Mouse (Mus musculus) urinary bladder, postnatal 14 days (tissue): Measurements from ENCODE around the gene Nt5dc1.
"Not testable (repeated sequence)": the region's sequence is repeated elsewhere in the genome, so short reads cannot be mapped to it uniquely, and the experiment has no call there.

Experiments
- DNase-seq: peaks from one replicate; pipeline ENCODE4 v3.0.0; 2021; ENCODE audit warnings: low spot score

Nt5dc1 gene

DNA sequence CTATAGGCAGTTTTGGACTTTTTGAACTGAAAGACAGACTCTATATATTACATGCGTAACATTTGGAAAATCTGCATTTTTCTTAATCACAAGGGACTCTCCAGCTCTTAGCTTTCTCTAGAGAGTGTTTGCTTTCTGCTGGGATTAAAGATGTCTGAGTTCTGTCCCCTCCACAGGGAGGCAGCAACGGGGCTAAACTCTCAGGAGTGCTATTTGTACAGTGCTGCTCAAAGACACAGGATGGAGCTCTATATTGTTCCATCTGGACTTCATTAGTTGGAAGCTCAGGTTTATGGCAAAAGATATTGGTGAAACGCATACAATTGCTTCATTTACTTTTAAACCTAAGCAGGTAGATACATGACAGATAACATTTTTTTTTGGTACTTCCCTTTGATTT lies 105.8 kb downstream of the Nt5dc1 start:
- DNase-seq = no peak

GRCm38 (mm10) chr10:34309915-34310685 lies 108.3 kb downstream of the Nt5dc1 start:
- no peak for DNase-seq

- no peak for DNase-seq
Observed at GRCm38 (mm10) chr10:34307070-34307469, 111.3 kb downstream of the Nt5dc1 start.

GRCm38 (mm10) chr10:34300368-34300767 lies 118.0 kb downstream of the Nt5dc1 start:
- DNase-seq = no peak

- DNase-seq = no peak
Observed at GRCm38 (mm10) chr10:34297980-34298753, 120.2 kb downstream of the Nt5dc1 start.

DNA sequence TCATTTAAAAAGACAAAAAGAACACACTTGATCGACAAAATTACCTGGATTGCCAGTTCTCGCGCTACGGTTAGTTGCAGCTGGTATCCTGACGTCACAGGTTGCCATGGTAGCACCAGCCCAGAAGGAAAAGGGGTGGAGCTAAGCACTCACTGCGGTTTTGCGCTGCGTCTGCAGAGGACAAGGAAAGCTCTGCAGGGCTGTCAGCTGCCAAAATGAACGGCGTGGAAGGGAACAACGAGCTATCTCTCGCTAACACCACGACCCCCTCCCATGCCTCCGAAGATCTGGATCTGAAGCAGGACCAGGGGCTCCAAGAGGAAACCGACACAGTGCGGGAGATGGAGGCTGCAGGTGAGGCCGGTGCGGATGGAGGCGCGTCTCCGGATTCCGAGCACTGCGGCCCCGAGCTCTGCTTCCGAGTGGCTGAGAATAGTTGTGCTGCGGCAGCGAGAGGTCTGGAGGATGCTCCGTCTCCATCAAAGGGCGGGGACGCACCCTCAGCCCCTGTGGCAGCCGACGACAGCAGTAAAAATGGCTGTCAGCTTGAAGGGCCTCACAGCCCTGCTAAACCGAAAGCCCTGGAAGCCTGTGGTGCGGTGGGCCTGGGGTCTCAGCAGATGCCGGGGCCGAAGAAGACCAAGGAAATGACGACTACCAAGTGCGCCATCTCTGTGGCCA lies 120.9 kb downstream of the Nt5dc1 start, which contains the start of gene Tspyl4:
TSS of gene Tspyl4 (plus strand) at position 144 of the 681 bp plus-strand sequence.
- peak; percentile 91 for DNase-seq

- no peak for DNase-seq
Observed at GRCm38 (mm10) chr10:34296911-34297298, 121.4 kb downstream of the Nt5dc1 start.

DNA sequence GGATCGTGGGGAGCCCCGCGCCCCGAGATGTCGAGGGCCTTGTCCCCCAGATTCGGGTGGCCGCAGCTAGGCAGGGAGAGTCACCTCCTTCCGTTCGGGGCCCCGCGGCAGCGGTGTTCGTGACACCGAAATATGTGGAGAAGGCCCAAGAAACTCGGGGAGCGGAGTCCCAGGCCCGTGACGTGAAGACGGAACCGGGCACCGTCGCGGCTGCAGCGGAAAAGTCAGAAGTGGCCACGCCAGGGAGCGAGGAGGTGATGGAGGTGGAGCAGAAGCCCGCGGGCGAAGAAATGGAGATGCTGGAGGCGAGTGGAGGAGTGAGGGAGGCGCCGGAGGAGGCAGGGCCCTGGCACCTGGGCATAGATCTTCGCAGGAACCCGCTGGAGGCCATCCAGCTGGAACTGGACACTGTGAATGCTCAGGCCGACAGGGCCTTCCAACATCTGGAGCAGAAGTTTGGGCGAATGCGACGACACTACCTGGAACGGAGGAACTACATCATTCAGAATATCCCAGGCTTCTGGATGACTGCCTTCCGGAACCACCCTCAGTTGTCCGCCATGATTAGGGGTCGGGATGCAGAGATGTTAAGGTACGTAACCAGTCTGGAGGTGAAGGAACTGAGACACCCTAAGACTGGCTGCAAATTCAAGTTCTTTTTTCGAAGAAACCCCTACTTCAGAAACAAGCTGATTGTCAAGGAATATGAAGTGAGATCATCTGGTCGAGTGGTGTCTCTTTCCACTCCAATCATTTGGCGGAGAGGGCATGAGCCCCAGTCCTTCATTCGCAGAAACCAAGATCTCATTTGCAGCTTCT lies 135.7 kb downstream of the Nt5dc1 start:
- peak; percentile 56 for DNase-seq

DNA sequence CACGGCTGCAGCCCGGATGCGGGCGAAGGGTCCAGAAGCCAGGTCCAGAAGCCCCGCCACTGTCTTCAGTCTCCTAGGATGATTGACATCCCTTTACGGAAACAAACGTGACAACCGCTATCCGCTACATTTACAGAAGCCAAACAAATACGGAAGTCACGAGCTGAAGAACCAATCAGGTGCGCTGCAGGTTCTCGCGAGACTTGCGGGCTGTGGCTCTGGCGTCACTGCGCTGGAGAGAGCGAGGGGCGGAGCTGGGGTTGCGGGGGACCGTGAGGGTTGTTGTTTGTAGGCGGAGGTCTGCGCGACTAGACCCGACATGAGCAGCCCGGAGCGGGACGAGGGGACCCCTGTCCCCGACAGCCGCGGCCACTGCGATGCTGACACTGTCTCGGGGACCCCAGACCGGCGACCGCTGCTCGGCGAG lies 136.4 kb downstream of the Nt5dc1 start, which contains the start of gene Tspyl1:
TSS of gene Tspyl1 (plus strand) at position 229 of the 427 bp plus-strand sequence.
- DNase-seq = peak; percentile 98

DNA sequence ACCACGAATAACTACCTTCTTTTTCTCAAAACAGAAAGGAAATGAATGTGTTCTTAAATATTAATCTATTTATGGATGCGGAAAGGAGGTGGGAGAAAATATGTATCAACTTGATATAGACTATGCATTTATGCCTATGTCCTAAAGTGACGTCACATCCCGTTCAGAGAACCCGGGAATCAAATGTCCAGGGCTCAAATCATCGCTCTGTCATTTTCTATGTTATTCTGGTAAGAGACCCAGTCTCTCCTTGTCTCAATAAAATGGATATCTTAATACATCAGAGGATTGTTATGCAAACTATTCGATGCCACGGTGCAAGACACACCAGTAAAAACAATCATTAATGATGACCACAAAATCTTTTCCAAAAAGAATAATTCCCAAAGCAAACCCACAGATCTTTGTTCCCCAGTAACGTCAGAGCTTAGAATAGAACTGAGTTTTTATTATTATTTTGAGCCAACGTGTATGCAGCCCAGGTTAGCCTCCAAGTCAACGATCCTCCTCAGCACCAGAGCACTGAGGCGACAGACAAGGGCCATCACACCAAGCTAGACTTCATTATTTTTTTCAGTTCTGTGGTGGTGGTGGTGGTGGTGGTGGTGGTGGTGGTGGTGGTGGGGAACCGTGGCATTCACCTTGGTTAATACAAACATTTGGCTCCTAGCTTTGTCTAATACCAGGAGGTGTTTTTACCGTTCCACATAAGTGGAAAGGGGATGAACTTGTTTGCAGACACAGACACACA lies 137.0 kb downstream of the Nt5dc1 start:
- DNase-seq = no peak

- peak; percentile 43 for DNase-seq
Observed at GRCm38 (mm10) chr10:34280591-34281175, 137.7 kb downstream of the Nt5dc1 start.

DNA sequence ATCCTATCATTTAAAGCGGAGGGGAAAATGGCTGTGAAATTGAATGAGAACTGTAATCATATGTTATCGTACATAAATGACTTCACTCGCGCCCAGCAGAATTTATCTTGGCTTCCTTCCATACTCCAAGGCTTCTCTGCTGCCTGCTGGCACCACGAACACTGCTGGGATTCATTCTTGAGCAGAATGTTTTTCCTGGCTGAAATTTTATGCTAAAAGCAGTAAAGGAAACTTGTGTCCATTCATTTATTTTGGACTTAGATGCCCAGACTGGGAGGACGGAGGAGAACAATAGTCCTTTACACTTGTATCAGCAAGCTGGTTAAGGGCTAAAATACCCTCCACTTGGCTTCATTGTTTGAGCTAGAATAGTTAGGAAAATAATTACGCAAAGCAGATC lies 146.7 kb downstream of the Nt5dc1 start:
- DNase-seq = no peak

DNA sequence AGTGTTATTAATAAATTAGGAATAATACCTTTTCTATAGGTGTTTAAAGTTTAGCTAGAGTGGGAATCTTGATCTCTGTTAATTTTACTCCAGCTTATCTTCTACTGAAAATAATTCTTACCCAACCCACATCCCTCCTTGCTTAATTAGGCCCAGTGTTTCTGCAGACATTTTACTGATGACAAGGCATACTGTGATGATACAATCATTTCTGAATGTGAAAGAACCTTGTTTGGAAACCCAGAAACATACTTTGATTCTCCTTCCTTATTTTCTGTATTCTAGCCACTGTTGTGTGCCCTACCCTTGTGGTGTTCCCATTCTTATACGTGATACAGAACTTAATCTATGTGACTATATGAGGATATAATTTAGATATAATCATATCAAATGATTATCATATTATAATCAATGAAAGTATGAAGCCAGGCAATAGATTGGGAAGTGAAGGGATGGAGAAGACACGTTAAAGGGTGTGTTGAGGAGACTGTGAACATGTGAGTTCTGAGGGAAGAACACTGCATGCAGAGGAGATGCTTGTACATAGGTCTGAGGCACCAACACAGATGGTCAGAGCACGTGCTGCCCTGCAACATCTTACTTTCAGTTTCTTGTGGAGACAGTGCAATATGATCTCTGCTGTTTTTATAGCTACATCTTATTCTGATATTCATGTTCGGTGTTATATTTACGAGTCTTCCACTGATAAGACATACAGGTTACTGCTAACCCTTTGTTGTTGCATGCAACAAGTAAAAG lies 150.9 kb downstream of the Nt5dc1 start:
- DNase-seq = no peak

GRCm38 (mm10) chr10:34265106-34265505 lies 153.2 kb downstream of the Nt5dc1 start:
- no peak for DNase-seq

GRCm38 (mm10) chr10:34252833-34253232 lies 165.5 kb downstream of the Nt5dc1 start:
- not testable (repeated sequence) for DNase-seq

DNA sequence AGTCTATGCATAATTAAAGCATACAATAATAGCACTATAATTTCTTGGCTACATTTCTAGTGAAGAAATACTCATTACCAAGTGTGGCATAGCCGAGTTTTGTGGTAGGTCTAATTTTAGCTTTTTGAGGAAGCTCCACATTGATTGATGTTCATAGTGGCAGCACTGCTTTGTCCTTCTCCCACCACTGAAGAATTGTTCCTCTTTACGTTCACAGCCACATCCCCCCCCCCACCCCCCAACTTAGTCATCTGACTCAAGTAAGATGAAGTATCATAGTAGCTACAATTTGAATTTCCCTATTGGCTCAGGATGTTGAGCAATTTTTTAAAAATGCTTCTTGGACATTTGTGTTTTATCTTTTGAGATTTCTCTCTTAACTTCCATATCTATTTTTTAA lies 168.8 kb downstream of the Nt5dc1 start:
- no peak for DNase-seq

GRCm38 (mm10) chr10:34247757-34248156 lies 170.6 kb downstream of the Nt5dc1 start:
- DNase-seq = no peak

GRCm38 (mm10) chr10:34246106-34246505 lies 172.2 kb downstream of the Nt5dc1 start:
- DNase-seq = no peak

DNA sequence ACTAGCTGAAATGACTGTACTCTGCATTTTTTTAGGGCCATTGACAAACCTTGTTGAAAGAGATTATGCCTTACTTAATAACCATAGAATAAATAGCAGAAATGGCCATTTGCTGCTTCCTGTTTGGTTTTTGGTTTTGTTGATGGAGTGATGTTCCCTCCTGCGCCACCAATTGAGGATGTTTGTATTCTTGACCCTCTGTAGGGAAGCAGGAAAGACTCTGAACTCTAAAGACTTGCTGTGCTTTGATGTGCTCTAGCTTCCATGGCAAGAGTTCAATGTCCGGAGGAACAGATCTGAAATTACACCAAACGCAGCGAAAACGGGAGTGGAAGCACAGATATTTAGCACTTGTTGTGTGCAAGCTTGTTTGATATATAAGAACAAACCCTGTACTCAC lies 173.6 kb downstream of the Nt5dc1 start:
- DNase-seq = no peak

- DNase-seq = no peak
Observed at GRCm38 (mm10) chr10:34238536-34238935, 179.8 kb downstream of the Nt5dc1 start.
